Mouse (Mus musculus) ES-E14 (cell line): ENCODE results near the gene Ppil4.

Source experiments
- HCFC1 ChIP-seq: IDR thresholded peaks from 2 replicates; pipeline ENCODE4 v1.6.1; 2012; ENCODE audit warnings: low read length, inconsistent platforms, borderline replicate concordance; ENCODE audit not compliant: insufficient read depth
- MAFK ChIP-seq: IDR thresholded peaks from 2 replicates; pipeline ENCODE4 v1.6.1; 2014; ENCODE audit warnings: mild to moderate bottlenecking, low read depth, low read length, inconsistent platforms; ENCODE audit not compliant: insufficient read depth

DNA sequence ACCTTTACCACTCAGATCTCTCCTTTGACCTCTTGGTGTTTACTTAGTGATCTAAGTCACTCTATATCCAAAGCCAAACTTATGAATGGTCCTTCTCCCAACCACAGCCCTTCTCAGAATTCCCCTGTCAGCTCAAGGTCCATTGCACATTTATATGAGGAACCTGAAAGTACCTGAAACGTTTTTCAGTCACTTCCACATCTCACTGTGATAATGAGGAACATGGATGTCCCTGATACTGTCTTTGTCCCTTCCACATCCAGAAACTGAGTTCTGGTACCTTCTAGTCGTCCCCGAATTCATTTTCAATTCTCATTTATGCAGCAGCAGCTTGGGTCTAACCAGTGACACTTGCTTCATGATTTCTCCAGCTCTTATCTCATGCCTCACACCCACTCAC, 59.2 kb downstream of the Ppil4 start:
- TF ChIP-seq MAFK = no peak
- TF ChIP-seq HCFC1 = no peak
